Mouse (Mus musculus): Measurements from ENCODE around the gene Vrk1. TPM values are rescaled to one million over a fixed set of nuclear protein-coding genes. Genes with fewer than 3 reads are reported as not detected.
A peak's percentile ranks its signal among the peaks of the same experiment; 100 is the strongest.

Vrk1 gene
- total and polyA plus RNA-seq, 3 experiments: 55.2 to 124 (median 69.1) TPM

GRCm38 (mm10) chr12:105983499-105983898 is 26.5 kb upstream of the Vrk1 start:
- DNase-seq (ENCODE audit: extremely low read depth): no peak

GRCm38 (mm10) chr12:105988434-105988833 is 21.6 kb upstream of the Vrk1 start:
- Histone ChIP-seq H3K4me3 (replicated peaks in 1 of 3; ENCODE audit: low read depth in 2 of 3, low read length in 2 of 3, poor library complexity in 1 of 3) (no peak overlapping the region), H3K79me2 (replicated peaks; ENCODE audit: control insufficient read depth, extremely low read depth, insufficient read depth, poor library complexity, severe bottlenecking) (no peaks in the 10 kb centered on the region), H3K27me3 (replicated peaks) (no peaks in the 10 kb centered on the region), H3K4me2 (ENCODE audit: insufficient read depth, low read depth, poor library complexity, severe bottlenecking) (no peak overlapping the region), H3K27ac (ENCODE audit: insufficient read depth, low read depth) (no peak overlapping the region), H3K9ac (ENCODE audit: insufficient read depth, low read depth) (no peak overlapping the region), H3K36me3 (replicated peaks in 1 of 2; ENCODE audit: control insufficient read depth in 1 of 2, insufficient read depth in 1 of 2, low read length in 1 of 2) (no peaks in the 10 kb centered on the region), H3K4me1 (ENCODE audit: control insufficient read depth in 1 of 2, insufficient read depth in 2 of 2) (peaks cover 4 to 6% of the 10 kb centered on the region in 2 experiments; a peak in 3 of 4 replicates), H3K9me3 (replicated peaks; ENCODE audit: low read length) (peaks cover 6% of the 10 kb centered on the region)
- DNase-seq (ENCODE audit: extremely low read depth): no peak
- TF ChIP-seq JUN (IDR thresholded peaks at IDR 0.05; ENCODE audit: insufficient read depth, low read depth, low read length) (no peak), ZKSCAN1 (IDR thresholded peaks at IDR 0.05; ENCODE audit: borderline replicate concordance, low read depth, low read length) (no peak), POLR2AphosphoS2 (IDR thresholded peaks at IDR 0.05; ENCODE audit: low read depth, low read length) (no peak), MYC (IDR thresholded peaks at IDR 0.05; ENCODE audit: low read depth, low read length) (no peak), CHD2 (IDR thresholded peaks at IDR 0.05; ENCODE audit: low read length) (no peak), HCFC1 (IDR thresholded peaks at IDR 0.05; ENCODE audit: low read depth, low read length) (no peak), ELF1 (IDR thresholded peaks at IDR 0.05; ENCODE audit: low read depth, low read length) (no peak), SIN3A (IDR thresholded peaks at IDR 0.05; ENCODE audit: low read length) (no peak), MAFK (IDR thresholded peaks at IDR 0.05; ENCODE audit: insufficient replicate concordance, low read length) (no peak), MXI1 (IDR thresholded peaks at IDR 0.05; ENCODE audit: low read depth, low read length) (no peak), POLR2A (IDR thresholded peaks at IDR 0.05; ENCODE audit: low read depth, low read length) (no peak), PAX5 (IDR thresholded peaks at IDR 0.05; ENCODE audit: low read length) (no peak), MEF2A (IDR thresholded peaks at IDR 0.05; ENCODE audit: borderline replicate concordance, low read depth, low read length) (no peak), SMC3 (IDR thresholded peaks at IDR 0.05; ENCODE audit: low read depth, low read length) (no peak), BHLHE40 (IDR thresholded peaks at IDR 0.05; ENCODE audit: low read depth, low read length) (no peak), NELFE (IDR thresholded peaks at IDR 0.05; ENCODE audit: low read depth, low read length) (no peak), NRF1 (IDR thresholded peaks at IDR 0.05; ENCODE audit: low read depth, low read length) (no peak), IRF4 (IDR thresholded peaks at IDR 0.05; ENCODE audit: low read depth, low read length) (no peak), KAT2A (IDR thresholded peaks at IDR 0.05; ENCODE audit: insufficient replicate concordance, low read length) (no peak)
- in situ Hi-C loops (cut with MboI; ENCODE audit: low pct_ligation_motif_present, low pct_unique_long_range_greater_than_20kb, low sequenced_read_pairs): no loop called here
- dilution Hi-C loops (cut with MboI; ENCODE audit: extremely low pct_ligation_motif_present, extremely low pct_unique_long_range_greater_than_20kb, low sequenced_read_pairs): no loop called here

More at GRCm38 (mm10) chr12:105983499-105983898, 26.5 kb upstream of the Vrk1 start:
- Histone ChIP-seq H3K27ac (ENCODE audit: insufficient read depth, low read depth) (no peak overlapping the region), H3K9ac (ENCODE audit: insufficient read depth, low read depth) (no peak overlapping the region), H3K79me2 (replicated peaks; ENCODE audit: control insufficient read depth, extremely low read depth, insufficient read depth, poor library complexity, severe bottlenecking) (no peaks in the 10 kb centered on the region), H3K4me2 (ENCODE audit: insufficient read depth, low read depth, poor library complexity, severe bottlenecking) (no peak overlapping the region), H3K36me3 (replicated peaks in 1 of 2; ENCODE audit: control insufficient read depth in 1 of 2, insufficient read depth in 1 of 2, low read length in 1 of 2) (no peaks in the 10 kb centered on the region), H3K4me1 (ENCODE audit: control insufficient read depth in 1 of 2, insufficient read depth in 2 of 2) (peaks cover 0 to 6% of the 10 kb centered on the region in 2 experiments; a peak in 1 of 4 replicates), H3K9me3 (replicated peaks; ENCODE audit: low read length) (peaks cover 9% of the 10 kb centered on the region), H3K27me3 (replicated peaks) (no peaks in the 10 kb centered on the region), H3K4me3 (replicated peaks in 1 of 3; ENCODE audit: low read depth in 2 of 3, low read length in 2 of 3, poor library complexity in 1 of 3) (no peak overlapping the region)
- dilution Hi-C loops (cut with MboI; ENCODE audit: extremely low pct_ligation_motif_present, extremely low pct_unique_long_range_greater_than_20kb, low sequenced_read_pairs): no loop called here
- TF ChIP-seq RAD21 (IDR thresholded peaks at IDR 0.05; ENCODE audit: low read depth, low read length) (peak; percentile 45), CTCF (conservative IDR thresholded peaks at IDR 0.05 in 1 of 2, IDR thresholded peaks at IDR 0.05 in 1 of 2; ENCODE audit: low read depth in 2 of 2, low read length in 2 of 2) (peak; percentile 42 to 52; a peak in 3 of 4 replicates), SMC3 (IDR thresholded peaks at IDR 0.05; ENCODE audit: low read depth, low read length) (peak; percentile 38), TBP (conservative IDR thresholded peaks at IDR 0.05; ENCODE audit: low read depth, low read length) (no peak)
- in situ Hi-C loops (cut with MboI; ENCODE audit: low pct_ligation_motif_present, low pct_unique_long_range_greater_than_20kb, low sequenced_read_pairs): no loop called here

All from CH12.LX (cell line).